Mouse (Mus musculus): ENCODE data around the gene Mybl2.

The Mybl2 gene

GRCm38 (mm10) chr2:163111413-163112201 lies 57.1 kb downstream of the Mybl2 start:
- DNase-seq (ENCODE audit: low spot score): no peak

- DNase-seq (ENCODE audit: low spot score): no peak
Observed at GRCm38 (mm10) chr2:163120626-163121352, 66.3 kb downstream of the Mybl2 start.

GRCm38 (mm10) chr2:163121353-163121660 lies 66.8 kb downstream of the Mybl2 start:
- DNase-seq (ENCODE audit: low spot score): no peak

- peak; percentile 32 for DNase-seq (ENCODE audit: low spot score)
Observed at GRCm38 (mm10) chr2:163122319-163122718, 67.8 kb downstream of the Mybl2 start.

- no peak for DNase-seq (ENCODE audit: low spot score)
Observed at GRCm38 (mm10) chr2:163123496-163123895, 69.0 kb downstream of the Mybl2 start.

GRCm38 (mm10) chr2:163130837-163131236 lies 76.3 kb downstream of the Mybl2 start:
- DNase-seq (ENCODE audit: low spot score): no peak

- DNase-seq (ENCODE audit: low spot score): no peak
Observed at GRCm38 (mm10) chr2:163132314-163132713, 77.8 kb downstream of the Mybl2 start.

All from yolk sac, embryonic 10.5 days (tissue).